Mouse (Mus musculus): ENCODE results near the gene Cdrt4. TPM values are rescaled to one million over a fixed set of nuclear protein-coding genes. Genes with fewer than 3 reads are reported as not detected.

The Cdrt4 gene
- total and polyA plus RNA-seq, 2 experiments, result not detected

- no peaks in the 10 kb centered on the region for H3K4me1 ChIP-seq (ENCODE audit: control insufficient read depth, insufficient read depth, low read length)
- H3K36me3 ChIP-seq (ENCODE audit: control insufficient read depth, insufficient read depth, low read length), result no peaks in the 10 kb centered on the region
- H3K27me3 ChIP-seq (ENCODE audit: control insufficient read depth, insufficient read depth, low read length), result no peaks in the 10 kb centered on the region
- DNase-seq (ENCODE audit: extremely low read depth, low read depth, low spot score), result no peak
- no peak for TF ChIP-seq CTCF (IDR thresholded peaks at IDR 0.05; ENCODE audit: low read depth, low read length)
- no peak for TF ChIP-seq POLR2A (IDR thresholded peaks at IDR 0.05; ENCODE audit: extremely low read depth, insufficient read depth, low read length)
- H3K79me2 ChIP-seq (ENCODE audit: control insufficient read depth, insufficient read depth, low read length), result no peaks in the 10 kb centered on the region
- WGBS, result 91% methylated on average over 6 of the region's 6 CpGs
- no peak overlapping the region for H3K4me3 ChIP-seq (ENCODE audit: insufficient read depth, low read depth, low read length)
- H3K27ac ChIP-seq (replicated peaks; ENCODE audit: insufficient read depth, low read depth, low read length), result no peak overlapping the region
- no peak overlapping the region for H3K9ac ChIP-seq (ENCODE audit: low read depth, low read length)
These were observed 66.5 kb downstream of the Cdrt4 start for GRCm38 (mm10) chr11:63017327-63018082.

DNA sequence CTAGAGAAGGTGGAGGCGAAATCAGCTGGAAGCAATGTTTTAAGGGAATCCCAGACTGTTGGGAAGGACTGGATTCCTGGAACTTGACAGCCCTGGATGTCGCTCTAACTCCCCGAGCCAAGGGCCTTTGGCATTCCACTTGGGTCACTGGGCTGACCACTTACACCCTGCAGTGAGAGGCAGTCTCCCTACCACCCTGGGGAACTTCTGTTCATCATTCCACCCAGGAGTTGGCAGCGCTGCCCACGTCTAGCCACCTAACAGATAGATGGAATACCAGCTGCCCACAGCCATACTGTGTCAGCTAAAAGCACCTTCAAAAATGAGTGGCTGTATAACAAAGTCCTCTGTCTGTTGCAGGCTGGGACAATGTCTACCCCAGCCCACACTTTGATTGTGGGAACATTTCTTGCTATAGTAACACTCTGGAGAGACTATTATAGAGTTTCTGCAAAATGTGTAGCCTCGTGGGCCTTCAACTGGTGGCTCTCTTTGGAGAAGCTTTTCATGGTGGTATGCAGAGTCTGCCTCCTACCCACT is 67.2 kb downstream of the Cdrt4 start:
- Histone ChIP-seq H3K4me3 (ENCODE audit: insufficient read depth, low read depth, low read length) (no peak overlapping the region), H3K9ac (ENCODE audit: low read depth, low read length) (no peak overlapping the region), H3K79me2 (ENCODE audit: control insufficient read depth, insufficient read depth, low read length) (no peaks in the 10 kb centered on the region), H3K27me3 (ENCODE audit: control insufficient read depth, insufficient read depth, low read length) (no peaks in the 10 kb centered on the region), H3K4me1 (ENCODE audit: control insufficient read depth, insufficient read depth, low read length) (no peaks in the 10 kb centered on the region), H3K27ac (replicated peaks; ENCODE audit: insufficient read depth, low read depth, low read length) (no peak overlapping the region), H3K36me3 (ENCODE audit: control insufficient read depth, insufficient read depth, low read length) (no peaks in the 10 kb centered on the region)
- TF ChIP-seq CTCF (IDR thresholded peaks at IDR 0.05; ENCODE audit: low read depth, low read length) (no peak), POLR2A (IDR thresholded peaks at IDR 0.05; ENCODE audit: extremely low read depth, insufficient read depth, low read length) (no peak)
- 85% methylated on average over 6 of the region's 6 CpGs for WGBS
- DNase-seq (ENCODE audit: extremely low read depth, low read depth, low spot score), result no peak

DNA sequence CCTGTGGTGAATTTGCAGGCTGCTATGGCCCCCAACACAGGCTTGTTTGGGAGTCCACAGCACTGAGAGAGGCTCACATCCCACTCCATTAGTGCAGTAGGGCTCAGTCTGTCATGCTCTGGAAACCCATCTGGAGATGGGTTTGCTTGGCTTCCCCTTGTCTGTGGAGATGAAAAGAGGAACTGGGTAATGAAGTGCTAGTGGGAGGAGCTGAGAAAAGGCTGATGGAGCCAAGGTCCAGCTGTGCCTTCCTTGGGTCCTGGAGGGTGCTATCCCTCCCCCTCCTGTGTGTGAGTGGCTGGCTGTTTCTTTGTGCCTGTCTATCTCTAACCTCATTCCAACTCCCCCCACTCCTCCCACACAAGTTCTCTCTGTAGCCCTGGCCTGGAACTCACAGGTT is 69.6 kb downstream of the Cdrt4 start:
- Histone ChIP-seq H3K9ac (ENCODE audit: low read depth, low read length) (no peak overlapping the region), H3K4me3 (ENCODE audit: insufficient read depth, low read depth, low read length) (no peak overlapping the region), H3K79me2 (ENCODE audit: control insufficient read depth, insufficient read depth, low read length) (no peaks in the 10 kb centered on the region), H3K27ac (replicated peaks; ENCODE audit: insufficient read depth, low read depth, low read length) (no peak overlapping the region), H3K27me3 (ENCODE audit: control insufficient read depth, insufficient read depth, low read length) (no peaks in the 10 kb centered on the region), H3K4me1 (ENCODE audit: control insufficient read depth, insufficient read depth, low read length) (no peaks in the 10 kb centered on the region), H3K36me3 (ENCODE audit: control insufficient read depth, insufficient read depth, low read length) (no peaks in the 10 kb centered on the region)
- peak; percentile 19 for DNase-seq (ENCODE audit: extremely low read depth, low read depth, low spot score)
- no peak for TF ChIP-seq POLR2A (IDR thresholded peaks at IDR 0.05; ENCODE audit: extremely low read depth, insufficient read depth, low read length)
- no peak for TF ChIP-seq CTCF (IDR thresholded peaks at IDR 0.05; ENCODE audit: low read depth, low read length)

- no peaks in the 10 kb centered on the region for H3K4me1 ChIP-seq (ENCODE audit: control insufficient read depth, insufficient read depth, low read length)
- H3K27ac ChIP-seq (replicated peaks; ENCODE audit: insufficient read depth, low read depth, low read length), result no peak overlapping the region
- H3K27me3 ChIP-seq (ENCODE audit: control insufficient read depth, insufficient read depth, low read length), result no peaks in the 10 kb centered on the region
- no peak overlapping the region for H3K9ac ChIP-seq (ENCODE audit: low read depth, low read length)
- TF ChIP-seq CTCF (IDR thresholded peaks at IDR 0.05; ENCODE audit: low read depth, low read length) (no peak), POLR2A (IDR thresholded peaks at IDR 0.05; ENCODE audit: extremely low read depth, insufficient read depth, low read length) (no peak)
- no peak overlapping the region for H3K4me3 ChIP-seq (ENCODE audit: insufficient read depth, low read depth, low read length)
- DNase-seq (ENCODE audit: extremely low read depth, low read depth, low spot score), result peak; percentile 68
- no peaks in the 10 kb centered on the region for H3K79me2 ChIP-seq (ENCODE audit: control insufficient read depth, insufficient read depth, low read length)
- H3K36me3 ChIP-seq (ENCODE audit: control insufficient read depth, insufficient read depth, low read length), result no peaks in the 10 kb centered on the region
- WGBS, result 47% methylated on average over 5 of the region's 5 CpGs
These were observed 70.3 kb downstream of the Cdrt4 start for GRCm38 (mm10) chr11:63021141-63021806.

DNA sequence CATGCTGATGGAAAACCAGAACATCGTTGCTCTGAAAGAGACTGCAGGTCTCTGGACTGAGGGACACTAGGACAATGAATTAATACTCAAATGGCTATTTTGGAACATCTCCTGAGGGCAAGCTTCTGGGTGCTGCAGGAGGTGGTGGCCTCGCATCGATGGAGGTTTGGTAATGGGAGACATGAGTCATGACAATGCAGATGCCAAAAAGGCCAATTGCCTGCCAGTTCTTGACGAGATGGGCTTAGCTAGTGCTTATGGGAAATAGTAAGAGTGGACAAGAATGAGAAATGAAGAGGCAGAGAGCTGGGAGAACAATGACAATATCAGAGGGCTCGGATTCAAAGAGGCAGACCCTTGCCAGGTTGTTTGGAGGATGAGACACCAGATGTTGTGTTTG is 72.5 kb downstream of the Cdrt4 start:
- WGBS, result 85% methylated on average over 5 of the region's 5 CpGs

DNA sequence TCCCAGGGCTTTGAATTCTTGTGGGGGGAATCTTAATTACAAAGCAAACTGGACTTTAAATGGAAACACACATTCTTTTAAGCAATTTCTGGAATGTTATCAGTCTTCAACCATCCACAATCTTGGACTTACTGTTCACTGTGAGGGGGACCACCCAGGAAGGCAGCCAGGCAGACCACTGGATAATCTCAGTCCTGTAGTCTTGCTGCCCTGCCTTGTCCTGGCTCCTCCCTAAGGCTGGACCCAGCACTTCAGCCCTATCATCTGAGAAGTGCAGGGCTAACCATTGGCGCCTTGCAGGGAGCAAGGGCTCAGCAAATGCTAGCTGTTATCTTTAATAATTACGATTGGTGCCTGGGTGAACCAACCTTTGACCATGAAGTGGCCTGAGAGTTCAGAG is 73.1 kb downstream of the Cdrt4 start:
- Histone ChIP-seq H3K36me3 (ENCODE audit: control insufficient read depth, insufficient read depth, low read length) (no peaks in the 10 kb centered on the region), H3K4me3 (ENCODE audit: insufficient read depth, low read depth, low read length) (no peak overlapping the region), H3K27ac (replicated peaks; ENCODE audit: insufficient read depth, low read depth, low read length) (no peak overlapping the region), H3K4me1 (ENCODE audit: control insufficient read depth, insufficient read depth, low read length) (no peaks in the 10 kb centered on the region), H3K9ac (ENCODE audit: low read depth, low read length) (no peak overlapping the region), H3K79me2 (ENCODE audit: control insufficient read depth, insufficient read depth, low read length) (no peaks in the 10 kb centered on the region), H3K27me3 (ENCODE audit: control insufficient read depth, insufficient read depth, low read length) (no peaks in the 10 kb centered on the region)
- TF ChIP-seq CTCF (IDR thresholded peaks at IDR 0.05; ENCODE audit: low read depth, low read length) (no peak), POLR2A (IDR thresholded peaks at IDR 0.05; ENCODE audit: extremely low read depth, insufficient read depth, low read length) (no peak)
- peak; percentile 14 for DNase-seq (ENCODE audit: extremely low read depth, low read depth, low spot score)
- WGBS, result 69% methylated on average over 2 of the region's 2 CpGs

More for the DNA sequence above, 72.5 kb downstream of the Cdrt4 start:
- no peaks in the 10 kb centered on the region for H3K79me2 ChIP-seq (ENCODE audit: control insufficient read depth, insufficient read depth, low read length)
- no peak overlapping the region for H3K4me3 ChIP-seq (ENCODE audit: insufficient read depth, low read depth, low read length)
- no peaks in the 10 kb centered on the region for H3K4me1 ChIP-seq (ENCODE audit: control insufficient read depth, insufficient read depth, low read length)
- no peak overlapping the region for H3K9ac ChIP-seq (ENCODE audit: low read depth, low read length)
- no peak overlapping the region for H3K27ac ChIP-seq (replicated peaks; ENCODE audit: insufficient read depth, low read depth, low read length)
- DNase-seq (ENCODE audit: extremely low read depth, low read depth, low spot score), result no peak
- H3K27me3 ChIP-seq (ENCODE audit: control insufficient read depth, insufficient read depth, low read length), result no peaks in the 10 kb centered on the region
- TF ChIP-seq POLR2A (IDR thresholded peaks at IDR 0.05; ENCODE audit: extremely low read depth, insufficient read depth, low read length), result no peak
- H3K36me3 ChIP-seq (ENCODE audit: control insufficient read depth, insufficient read depth, low read length), result no peaks in the 10 kb centered on the region
